Mouse (Mus musculus) forebrain, embryonic 14.5 days (tissue): ENCODE data around the gene Jakmip3. TPM values are rescaled to one million over a fixed set of nuclear protein-coding genes. Genes with fewer than 3 reads are reported as not detected.

ENCODE experiments used
- ATAC-seq: fragments of 200-750 bp; cut with Nextera tagmentation; 2 replicates; pipeline ENCODE4 v1.8.0; 2017; ENCODE audit warnings: mild to moderate bottlenecking, moderate library complexity
- DNase-seq: peaks from one replicate; pipeline ENCODE4 v3.0.0-alpha.2; 2015; ENCODE audit warnings: low spot score
- H3K27ac ChIP-seq: fragments of 300-500 bp; sonication (generic); 2 replicates; pipeline ENCODE4 v1.5.1; 2014; ENCODE audit warnings: low read depth, mild to moderate bottlenecking, control low read depth, low read length, moderate library complexity
- H3K27me3 ChIP-seq: fragments of 300-500 bp; sonication (generic); replicated peaks from 2 replicates; pipeline ENCODE4 v1.6.1; 2014; ENCODE audit warnings: low read length, control low read depth, mixed read lengths; ENCODE audit not compliant: control insufficient read depth, insufficient read depth
- H3K36me3 ChIP-seq: fragments of 300-500 bp; sonication (generic); 2 replicates; pipeline ENCODE4 v1.6.1; 2014; ENCODE audit warnings: low read length, control low read depth; ENCODE audit not compliant: control insufficient read depth, insufficient read depth
- H3K4me1 ChIP-seq: fragments of 300-500 bp; sonication (generic); 2 replicates; pipeline ENCODE4 v1.6.1; 2014; ENCODE audit warnings: antibody characterized with exemption, low read length, control low read depth; ENCODE audit not compliant: control insufficient read depth, insufficient read depth
- H3K4me2 ChIP-seq: fragments of 300-500 bp; sonication (generic); 2 replicates; pipeline ENCODE4 v1.6.1; 2014; ENCODE audit warnings: mild to moderate bottlenecking, control low read depth, low read length
- H3K4me3 ChIP-seq: fragments of 300-500 bp; sonication (generic); 2 replicates; pipeline ENCODE4 v1.5.1; 2014; ENCODE audit warnings: low read depth, low read length, control low read depth
- H3K9ac ChIP-seq: fragments of 300-500 bp; sonication (generic); 2 replicates; pipeline ENCODE4 v1.6.1; 2014; ENCODE audit warnings: mild to moderate bottlenecking, low read length, control low read depth, moderate library complexity
- H3K9me3 ChIP-seq: fragments of 300-500 bp; sonication (generic); replicated peaks from 2 replicates; pipeline ENCODE4 v1.6.1; 2016; ENCODE audit warnings: low read length, control low read depth, mixed read lengths; ENCODE audit not compliant: control insufficient read depth
- WGBS: fragments of 180-500 bp; shearing (Covaris S2); extraction: QIAGEN DNeasy Blood & Tissue Kit; methylation state at CpG from one replicate; pipeline ENCODE4 v1.1.7; 2014; 5-methylcytosine and 5-hydroxymethylcytosine counted together
- polyA plus RNA-seq: library from polyadenylated mRNA; unstranded; fragments of >200 nt; fragmentation: Nextera tagmentation; extraction: Ambion mirVana; gene quantifications from 2 replicates; pipeline ENCODE4 v1.2.1, GENCODE M21; 2014

The Jakmip3 gene
- polyA plus RNA-seq, 1 experiment from 2014 or later: 2.4 TPM

GRCm38 (mm10) chr7:139092676-139093075 lies 152.1 kb downstream of the Jakmip3 start:
- WGBS: 91% methylated on average over 5 of the region's 5 CpGs
- no peak overlapping the region for H3K4me3 ChIP-seq
- H3K4me2 ChIP-seq: no peak overlapping the region
- H3K4me1 ChIP-seq: peaks cover 6% of the 10 kb centered on the region; the same call in 1 of the 2 replicates
- no peaks in the 10 kb centered on the region for H3K9me3 ChIP-seq
- DNase-seq: no peak
- H3K9ac ChIP-seq: no peak overlapping the region
- no peak for ATAC-seq
- no peaks in the 10 kb centered on the region for H3K27me3 ChIP-seq
- peaks cover 69% of the 10 kb centered on the region for H3K36me3 ChIP-seq
- no peak overlapping the region for H3K27ac ChIP-seq

GRCm38 (mm10) chr7:139093124-139093523 lies 152.6 kb downstream of the Jakmip3 start:
- Histone ChIP-seq H3K4me1 (0 out of 2 replicates have a peak, but pooled peaks cover 2% of the 10 kb centered on the region), H3K4me2 (no peak overlapping the region), H3K27me3 (no peaks in the 10 kb centered on the region), H3K36me3 (peaks cover 73% of the 10 kb centered on the region), H3K9ac (no peak overlapping the region), H3K4me3 (no peak overlapping the region), H3K9me3 (no peaks in the 10 kb centered on the region), H3K27ac (no peak overlapping the region)
- WGBS: 93% methylated on average over 5 of the region's 5 CpGs
- DNase-seq (no peak), ATAC-seq (no peak)

- H3K27me3 ChIP-seq: no peaks in the 10 kb centered on the region
- WGBS: 88% methylated on average over 7 of the region's 7 CpGs
- DNase-seq (no peak), ATAC-seq (no peak)
- H3K27ac ChIP-seq: no peak overlapping the region
- H3K36me3 ChIP-seq: peaks cover 80% of the 10 kb centered on the region
- no peak overlapping the region for H3K9ac ChIP-seq
- H3K4me3 ChIP-seq: no peak overlapping the region
- no peaks in the 10 kb centered on the region for H3K9me3 ChIP-seq
- 0 out of 2 replicates have a peak, but pooled peaks cover 2% of the 10 kb centered on the region for H3K4me1 ChIP-seq
- H3K4me2 ChIP-seq: no peak overlapping the region
Measured at GRCm38 (mm10) chr7:139093781-139094180, 153.3 kb downstream of the Jakmip3 start.

GRCm38 (mm10) chr7:139094761-139095160 lies 154.2 kb downstream of the Jakmip3 start:
- DNase-seq (no peak), ATAC-seq (no peak)
- Histone ChIP-seq H3K4me2 (no peak overlapping the region), H3K9ac (no peak overlapping the region), H3K4me1 (0 out of 2 replicates have a peak, but pooled peaks cover 2% of the 10 kb centered on the region), H3K9me3 (no peaks in the 10 kb centered on the region), H3K27me3 (no peaks in the 10 kb centered on the region), H3K36me3 (peaks cover 81% of the 10 kb centered on the region), H3K27ac (no peak overlapping the region), H3K4me3 (no peak overlapping the region)
- 87% methylated on average over 6 of the region's 6 CpGs for WGBS

GRCm38 (mm10) chr7:139095282-139095681 lies 154.8 kb downstream of the Jakmip3 start:
- H3K9me3 ChIP-seq: no peaks in the 10 kb centered on the region
- DNase-seq (no peak), ATAC-seq (no peak)
- H3K36me3 ChIP-seq: peaks cover 83% of the 10 kb centered on the region
- no peak overlapping the region for H3K4me3 ChIP-seq
- H3K27ac ChIP-seq: no peak overlapping the region
- H3K9ac ChIP-seq: no peak overlapping the region
- H3K27me3 ChIP-seq: no peaks in the 10 kb centered on the region
- no peak overlapping the region for H3K4me2 ChIP-seq
- H3K4me1 ChIP-seq: 0 out of 2 replicates have a peak, but pooled peaks cover 2% of the 10 kb centered on the region
- 87% methylated on average over 7 of the region's 7 CpGs for WGBS

GRCm38 (mm10) chr7:139096399-139096798 lies 155.9 kb downstream of the Jakmip3 start:
- Histone ChIP-seq H3K36me3 (peaks cover 72% of the 10 kb centered on the region), H3K4me1 (no peaks in the 10 kb centered on the region), H3K4me2 (no peak overlapping the region), H3K27me3 (no peaks in the 10 kb centered on the region), H3K27ac (no peak overlapping the region), H3K4me3 (no peak overlapping the region), H3K9me3 (no peaks in the 10 kb centered on the region), H3K9ac (no peak overlapping the region)
- ATAC-seq (no peak), DNase-seq (no peak)
- 90% methylated on average over 6 of the region's 6 CpGs for WGBS

GRCm38 (mm10) chr7:139100531-139101095 lies 160.1 kb downstream of the Jakmip3 start:
- Histone ChIP-seq H3K4me1 (no peaks in the 10 kb centered on the region), H3K27me3 (no peaks in the 10 kb centered on the region), H3K4me2 (no peak overlapping the region), H3K36me3 (peaks cover 39% of the 10 kb centered on the region), H3K9me3 (no peaks in the 10 kb centered on the region), H3K9ac (no peak overlapping the region), H3K4me3 (no peak overlapping the region), H3K27ac (no peak overlapping the region)
- WGBS: 72% methylated on average over 12 of the region's 12 CpGs
- no peak for ATAC-seq
- DNase-seq: no peak

GRCm38 (mm10) chr7:139101286-139101804 lies 160.8 kb downstream of the Jakmip3 start:
- no peak overlapping the region for H3K4me3 ChIP-seq
- H3K4me2 ChIP-seq: no peak overlapping the region
- H3K4me1 ChIP-seq: no peaks in the 10 kb centered on the region
- ATAC-seq: no peak
- WGBS: 78% methylated on average over 10 of the region's 10 CpGs
- H3K27me3 ChIP-seq: no peaks in the 10 kb centered on the region
- no peak overlapping the region for H3K9ac ChIP-seq
- DNase-seq: no peak
- H3K36me3 ChIP-seq: peaks cover 32% of the 10 kb centered on the region
- H3K9me3 ChIP-seq: no peaks in the 10 kb centered on the region
- H3K27ac ChIP-seq: no peak overlapping the region

- DNase-seq (no peak), ATAC-seq (no peak)
- Histone ChIP-seq H3K27ac (no peak overlapping the region), H3K4me1 (no peaks in the 10 kb centered on the region), H3K27me3 (no peaks in the 10 kb centered on the region), H3K9me3 (no peaks in the 10 kb centered on the region), H3K36me3 (peaks cover 27% of the 10 kb centered on the region), H3K9ac (no peak overlapping the region), H3K4me3 (no peak overlapping the region), H3K4me2 (no peak overlapping the region)
- WGBS: 75% methylated on average over 3 of the region's 3 CpGs
Measured at GRCm38 (mm10) chr7:139101826-139102225, 161.3 kb downstream of the Jakmip3 start.
